Mouse (Mus musculus): Measurements from ENCODE around the gene Nmnat1.
A peak's percentile ranks its signal among the peaks of the same experiment; 100 is the strongest.
"Not testable (repeated sequence)": the region's sequence is repeated elsewhere in the genome, so short reads cannot be mapped to it uniquely, and the experiment has no call there.

Gene Nmnat1

GRCm38 (mm10) chr4:149489415-149490240, 4.6 kb upstream of the Nmnat1 start:
- no peak for DNase-seq

DNA sequence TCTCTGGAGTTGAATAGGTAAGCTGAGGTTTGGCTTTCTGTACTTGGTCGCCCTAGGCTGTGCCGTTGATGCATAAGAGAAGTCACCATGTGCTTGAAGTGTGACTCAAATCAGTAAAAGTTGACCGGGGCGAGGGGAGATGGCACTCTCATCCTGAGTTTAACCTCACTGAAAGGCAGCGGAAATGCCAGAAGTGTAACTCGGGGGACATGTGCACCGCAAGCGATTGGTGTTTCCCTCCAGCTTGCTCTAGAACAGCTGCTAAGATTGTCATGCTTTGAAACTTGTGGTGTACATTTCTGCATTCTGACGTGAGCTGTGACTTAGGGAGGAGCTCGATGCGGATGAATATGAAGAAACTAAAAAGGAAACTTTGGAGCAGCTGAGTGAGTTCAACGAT, 2.7 kb upstream of the Nmnat1 start:
- no peak for DNase-seq

- DNase-seq: peak in 1 of 2 experiments; percentile 32
Observed at GRCm38 (mm10) chr4:149485825-149486206, 814 bp upstream of the Nmnat1 start.

DNA sequence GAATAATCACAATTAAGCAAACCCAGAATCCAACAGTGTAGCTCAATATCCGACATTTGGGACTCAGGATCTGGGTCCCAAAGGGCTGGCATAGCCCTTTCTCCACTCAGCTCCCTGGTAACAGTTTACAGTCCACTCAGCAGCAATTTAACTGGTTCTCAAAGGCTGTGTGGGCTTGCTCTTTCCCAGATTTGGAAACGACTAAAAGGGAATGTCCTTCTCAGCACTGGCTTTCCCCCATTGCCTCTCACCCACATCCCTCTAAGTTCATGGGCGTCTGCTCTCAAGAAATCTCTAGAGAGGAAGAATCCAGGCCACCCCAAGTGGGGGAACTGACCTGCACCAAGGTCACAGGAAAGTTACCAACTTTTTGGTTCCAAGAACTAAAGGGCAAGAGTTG, 436 bp downstream of the Nmnat1 start:
- no peak for DNase-seq

GRCm38 (mm10) chr4:149477078-149477477, 7.9 kb downstream of the Nmnat1 start, which contains the start of gene Tmem274:
Gene Tmem274, plus strand, starts transcription at chr4:149477378.
- DNase-seq: no peak

DNA sequence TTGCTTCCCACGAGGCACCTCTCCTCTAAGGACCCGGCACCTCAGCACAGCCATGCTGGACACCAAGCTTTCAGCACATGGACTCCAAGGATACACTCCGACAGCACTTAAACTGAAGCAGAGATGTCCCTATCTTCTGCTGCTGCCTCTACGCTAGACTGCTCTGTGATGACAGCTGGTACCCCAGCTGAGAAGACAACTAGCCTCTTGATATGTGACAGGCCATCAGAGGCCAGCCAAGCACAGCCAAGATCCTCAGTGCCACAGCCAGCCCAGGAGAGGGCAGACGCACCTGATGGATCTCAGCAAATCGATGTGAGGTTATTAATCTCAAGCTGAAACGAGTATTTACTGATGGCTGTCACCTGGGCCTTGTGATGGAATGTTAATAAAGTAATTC, 9.9 kb downstream of the Nmnat1 start:
- no peak for DNase-seq

GRCm38 (mm10) chr4:149469557-149469956, 15.4 kb downstream of the Nmnat1 start:
- DNase-seq: peak; percentile 84 to 89

- DNase-seq: no peak
Observed at GRCm38 (mm10) chr4:149463435-149463950, 21.5 kb downstream of the Nmnat1 start.

GRCm38 (mm10) chr4:149462305-149462971, 22.6 kb downstream of the Nmnat1 start:
- no peak for DNase-seq

DNA sequence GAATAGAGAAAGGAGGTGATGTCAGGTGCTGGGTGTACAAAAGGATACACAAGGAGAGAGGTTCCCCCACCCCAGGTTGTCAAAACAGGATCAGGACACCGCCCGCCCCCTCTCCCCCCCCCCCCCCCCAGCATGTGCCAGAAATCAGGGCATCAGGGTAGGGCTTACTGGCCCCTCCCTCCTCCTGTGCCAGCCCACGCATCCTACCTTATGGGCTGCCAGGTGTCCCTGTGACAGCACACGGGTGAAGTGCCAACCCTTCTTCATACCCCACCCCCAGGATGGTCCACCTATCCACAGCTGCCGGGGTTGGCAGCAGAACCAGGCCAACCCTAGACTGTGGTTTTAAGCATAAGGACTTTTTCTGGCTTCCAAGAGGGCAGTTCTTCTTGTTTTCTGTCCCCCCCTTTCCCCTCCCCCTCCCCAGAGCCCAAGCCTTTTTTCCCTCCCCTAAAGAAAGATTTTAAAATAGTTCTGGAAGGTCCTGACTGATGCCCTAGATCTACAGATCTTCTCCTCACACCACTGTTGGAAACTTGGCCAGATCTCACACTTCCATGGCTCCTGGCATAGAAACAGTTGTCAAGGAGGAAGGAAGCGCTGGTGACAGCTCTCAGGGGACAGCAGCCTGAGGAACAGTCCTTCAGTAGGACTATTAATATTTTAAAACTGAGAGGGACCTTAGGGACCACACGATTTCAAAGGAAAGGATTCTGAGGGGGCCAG, 23.3 kb downstream of the Nmnat1 start:
- peak in 1 of 2 experiments; percentile 59 for DNase-seq

DNA sequence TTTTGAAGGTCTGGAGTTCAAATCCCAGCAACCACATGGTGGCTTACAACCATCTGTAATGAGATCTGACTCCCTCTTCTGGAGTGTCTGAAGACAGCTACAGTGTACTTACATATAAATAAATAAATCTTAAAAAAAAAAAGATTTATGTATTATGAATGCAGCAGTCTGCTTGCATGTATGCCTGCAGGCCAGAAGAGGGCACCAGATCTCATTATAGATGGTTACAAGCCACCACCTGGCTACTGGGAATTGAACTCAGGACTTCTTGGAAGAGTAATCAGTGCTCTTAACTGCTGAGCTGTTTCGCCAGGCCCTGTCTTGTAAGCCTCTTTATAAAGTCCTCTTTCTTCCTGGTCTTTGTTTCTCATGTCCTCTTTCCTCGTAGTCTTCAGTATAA, 24.5 kb downstream of the Nmnat1 start:
- DNase-seq: not testable (repeated sequence)

DNA sequence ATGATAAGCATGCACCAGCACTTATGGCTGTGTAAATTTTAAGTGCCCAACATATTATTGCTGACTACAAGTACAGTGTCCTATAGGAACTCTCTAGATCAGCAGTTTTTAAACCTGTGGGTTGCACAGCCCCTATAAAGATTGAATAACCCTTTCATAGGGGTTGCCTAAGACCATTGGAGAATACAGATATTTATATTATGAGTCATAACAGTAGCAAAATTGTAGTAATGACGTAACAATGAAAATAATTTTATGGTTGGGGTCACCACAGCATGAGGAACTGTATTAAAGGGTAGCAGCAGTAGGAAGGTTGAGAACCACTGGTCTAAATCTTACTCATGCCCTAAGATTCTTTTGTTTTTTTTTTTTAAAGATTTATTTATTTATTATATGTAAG, 25.6 kb downstream of the Nmnat1 start:
- no peak for DNase-seq

GRCm38 (mm10) chr4:149458526-149458925, 26.5 kb downstream of the Nmnat1 start:
- no peak for DNase-seq

GRCm38 (mm10) chr4:149457831-149458430, 27.1 kb downstream of the Nmnat1 start:
- no peak for DNase-seq

DNA sequence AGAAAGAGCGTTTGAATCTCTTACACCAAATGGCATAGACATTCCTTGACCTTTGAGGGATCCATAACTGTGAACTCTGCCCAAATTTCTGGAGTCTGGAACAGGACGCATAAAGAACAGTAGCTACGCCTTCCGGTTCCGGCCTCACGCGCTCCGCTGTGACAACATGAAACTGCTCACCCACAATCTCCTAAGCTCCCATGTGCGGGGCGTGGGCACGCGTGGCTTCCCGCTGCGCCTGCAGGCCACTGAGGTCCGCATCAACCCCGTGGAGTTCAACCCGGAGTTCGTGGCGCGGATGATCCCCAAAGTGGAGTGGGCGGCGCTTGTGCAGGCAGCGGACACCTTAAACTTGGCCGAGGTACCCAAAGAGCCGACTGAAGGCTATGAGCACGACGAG, 27.8 kb downstream of the Nmnat1 start:
- DNase-seq: not testable (repeated sequence)

DNA sequence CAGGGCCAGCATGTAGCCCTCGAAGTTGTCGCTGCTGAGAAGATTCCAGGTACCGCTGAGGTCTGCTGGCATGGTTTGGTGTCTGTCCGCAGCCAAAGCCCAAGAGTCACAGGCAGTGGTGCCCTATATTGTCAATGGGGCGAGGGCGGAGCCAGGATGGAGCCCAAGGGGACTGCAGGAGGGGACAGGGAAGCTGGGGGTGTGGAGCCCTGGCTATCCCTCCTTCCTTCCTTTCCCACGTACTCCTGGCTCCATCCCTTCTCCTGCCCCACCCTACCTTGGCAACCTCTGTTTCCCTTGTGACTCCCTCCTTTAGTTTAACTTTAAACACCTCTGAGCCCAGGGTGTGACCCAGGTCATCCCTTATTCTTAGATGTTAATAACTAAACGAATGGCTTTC, 30.1 kb downstream of the Nmnat1 start, which contains the start of gene Rbp7:
Rbp7 (minus strand) TSS at position 100 of the 400 bp plus-strand sequence.
- no peak for DNase-seq

DNA sequence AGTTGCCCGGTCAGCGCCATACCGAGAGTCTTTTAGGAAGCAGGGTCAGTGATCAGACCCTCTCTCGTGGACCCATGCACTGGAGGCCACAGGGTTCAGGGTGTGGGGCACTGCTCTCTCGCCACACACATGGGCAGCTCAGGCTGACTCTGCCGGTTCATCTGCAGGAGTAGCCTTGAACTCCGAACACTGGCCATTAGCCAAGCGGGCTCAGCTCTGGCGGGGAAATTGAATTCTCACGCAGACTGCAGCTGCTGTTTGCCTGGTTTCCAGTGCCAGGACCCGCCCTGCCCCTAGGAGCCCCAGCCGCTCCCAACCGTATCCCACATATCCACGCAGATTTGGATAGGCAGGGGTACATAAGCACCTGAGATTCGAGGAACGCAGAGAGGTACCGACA, 30.7 kb downstream of the Nmnat1 start:
- no peak for DNase-seq

GRCm38 (mm10) chr4:149453656-149454055, 31.3 kb downstream of the Nmnat1 start:
- peak; percentile 80 for DNase-seq

GRCm38 (mm10) chr4:149450636-149451035, 34.4 kb downstream of the Nmnat1 start:
- DNase-seq: no peak

- DNase-seq: no peak
Observed at GRCm38 (mm10) chr4:149446309-149446708, 38.7 kb downstream of the Nmnat1 start.

- DNase-seq: peak; percentile 39 to 57
Observed at GRCm38 (mm10) chr4:149445868-149446267, 39.1 kb downstream of the Nmnat1 start.

GRCm38 (mm10) chr4:149444964-149445701, 39.9 kb downstream of the Nmnat1 start:
- peak; percentile 82 to 89 for DNase-seq

Data from thymus, postnatal 36 days (tissue).